Comparison of ENCODE assay signal across 8 mouse cellular contexts in the genomic region with DNA sequence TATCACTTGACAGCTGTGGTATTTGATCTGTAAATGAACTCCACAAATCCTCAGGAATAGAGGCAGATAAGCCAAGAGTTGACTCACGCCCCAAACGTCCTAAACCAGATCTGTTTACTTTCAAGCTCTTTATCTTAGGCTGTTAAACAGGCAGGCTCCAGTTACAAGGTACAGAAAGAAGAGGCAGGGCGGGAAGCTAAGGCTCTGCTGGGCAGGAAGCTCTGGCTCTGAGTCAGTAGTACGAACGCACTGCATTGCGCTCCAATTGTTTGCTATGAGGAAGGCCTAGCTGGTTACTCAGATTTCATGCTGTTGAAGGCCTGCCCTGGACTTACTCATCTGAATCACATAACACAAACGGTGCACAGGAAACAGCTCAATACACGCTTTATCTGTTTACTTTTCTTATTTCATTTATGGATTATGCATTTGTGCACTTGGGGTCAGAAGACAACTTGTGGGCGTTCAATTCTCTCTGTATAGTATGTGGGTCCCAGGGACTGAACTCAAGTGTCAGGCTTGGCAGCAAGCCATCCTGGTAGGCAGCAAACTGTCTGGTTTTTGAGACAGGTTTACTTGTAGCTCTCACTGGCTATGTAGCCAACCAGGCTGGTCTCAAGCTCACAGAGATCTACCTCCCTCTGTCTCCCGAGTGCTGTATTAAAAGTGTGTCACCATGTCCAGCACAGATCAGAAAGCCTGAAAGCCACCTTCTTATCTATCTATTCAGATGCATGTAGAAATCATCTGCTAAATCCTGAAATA. TPM values are rescaled to one million over a fixed set of nuclear protein-coding genes. Genes with fewer than 3 reads are reported as not detected.
DNase-seq lines count a peak whose midpoint lies in the region; ATAC-seq lines count a peak whose summit lies in the region.

No protein-coding gene starts in this region.

- peak overlapping the region; percentile 42; the same call in 1 of the 2 replicates for H3K27ac ChIP-seq in embryonic facial prominence, embryonic 10.5 days (replicated peaks)
- H3K27ac ChIP-seq in intestine, embryonic 15.5 days, result peak overlapping the region; percentile 81
- no peak overlapping the region for H3K27ac ChIP-seq in forebrain, embryonic 14.5 days (ENCODE audit: low read depth, low read length)

- peaks cover 52% of the 10 kb centered on the region for H3K36me3 ChIP-seq in embryonic facial prominence, embryonic 10.5 days (replicated peaks)
- H3K36me3 ChIP-seq in intestine, embryonic 15.5 days, result 0 out of 2 replicates have a peak, but pooled peaks cover 3% of the 10 kb centered on the region
- peaks cover 38% of the 10 kb centered on the region for H3K36me3 ChIP-seq in forebrain, embryonic 14.5 days (ENCODE audit: control insufficient read depth, insufficient read depth, low read length)

- no peaks in the 10 kb centered on the region for H3K27me3 ChIP-seq in embryonic facial prominence, embryonic 10.5 days (replicated peaks; ENCODE audit: low read depth, poor library complexity, severe bottlenecking)
- no peaks in the 10 kb centered on the region for H3K27me3 ChIP-seq in intestine, embryonic 15.5 days (replicated peaks)
- no peaks in the 10 kb centered on the region for H3K27me3 ChIP-seq in forebrain, embryonic 14.5 days (replicated peaks; ENCODE audit: control insufficient read depth, insufficient read depth, low read length)

- WGBS in embryonic facial prominence, embryonic 10.5 days, result 65% methylated on average over 10 of the region's 10 CpGs
- WGBS in intestine, embryonic 15.5 days, result 12% methylated on average over 10 of the region's 10 CpGs
- WGBS in forebrain, embryonic 14.5 days, result 76% methylated on average over 10 of the region's 10 CpGs

- no peaks in the 10 kb centered on the region for H3K9me3 ChIP-seq in embryonic facial prominence, embryonic 10.5 days
- H3K9me3 ChIP-seq in intestine, embryonic 15.5 days, result no peaks in the 10 kb centered on the region
- no peaks in the 10 kb centered on the region for H3K9me3 ChIP-seq in forebrain, embryonic 14.5 days (replicated peaks; ENCODE audit: control insufficient read depth, low read length)

- no peak overlapping the region for H3K4me3 ChIP-seq in embryonic facial prominence, embryonic 10.5 days
- no peak overlapping the region for H3K4me3 ChIP-seq in intestine, embryonic 15.5 days (replicated peaks)
- H3K4me3 ChIP-seq in forebrain, embryonic 14.5 days (ENCODE audit: low read depth, low read length), result no peak overlapping the region

- DNase-seq in gastrocnemius, adult 18-20 months (ENCODE audit: low spot score), result peak; percentile 46
- no peak for DNase-seq in gastrocnemius, adult 8-10 months (ENCODE audit: low spot score in 2 of 2)
- DNase-seq in embryonic facial prominence, embryonic 10.5 days (ENCODE audit: low spot score), result no peak
- peak; percentile 68 for DNase-seq in lung, postnatal 36 days
- no peak for DNase-seq in natural killer cell, adult 2 months (ENCODE audit: low spot score in 2 of 2)
- no peak for DNase-seq in forebrain, embryonic 14.5 days (ENCODE audit: low spot score)
- no peak for DNase-seq in frontal cortex, postnatal 10 days (ENCODE audit: low spot score in 2 of 2)

- no peak overlapping the region for H3K9ac ChIP-seq in intestine, embryonic 15.5 days
- no peak overlapping the region for H3K9ac ChIP-seq in forebrain, embryonic 14.5 days (ENCODE audit: low read length)

- peak; percentile 94 for ATAC-seq in intestine, embryonic 15.5 days
- ATAC-seq in forebrain, embryonic 14.5 days, result no peak

- peaks cover 19% of the 10 kb centered on the region for H3K4me1 ChIP-seq in embryonic facial prominence, embryonic 10.5 days
- H3K4me1 ChIP-seq in intestine, embryonic 15.5 days (replicated peaks), result peaks cover 22% of the 10 kb centered on the region
- no peaks in the 10 kb centered on the region for H3K4me1 ChIP-seq in forebrain, embryonic 14.5 days (ENCODE audit: control insufficient read depth, insufficient read depth, low read length)

- H3K4me2 ChIP-seq in intestine, embryonic 15.5 days (replicated peaks), result 0 out of 2 replicates have a peak overlapping the region, but pooled peaks have one; percentile 5
- no peak overlapping the region for H3K4me2 ChIP-seq in forebrain, embryonic 14.5 days (ENCODE audit: low read length)

RNA-seq across cellular contexts. Expression of gene Miga1, which starts 31.5 kb away (rescaled TPM):
- total RNA-seq in gastrocnemius, adult 18-20 months (2021), result 1 to 10 TPM; 6.4 to 8.2 TPM
- 1 to 10 TPM; 6.6 to 7.9 (median 7.4) TPM for total RNA-seq in gastrocnemius, adult 8-10 months (2022)
- 18.7 and 19.1 TPM in 2 replicates for polyA plus RNA-seq in embryonic facial prominence, embryonic 10.5 days (2016; fragmentation: Nextera tagmentation; extraction: Ambion mirVana)
- 15.3 and 17.4 TPM in 2 replicates for polyA plus RNA-seq in intestine, embryonic 15.5 days (2015; fragmentation: Nextera tagmentation; extraction: Ambion mirVana)
- polyA plus RNA-seq in forebrain, embryonic 14.5 days (2014; fragmentation: Nextera tagmentation; extraction: Ambion mirVana), result 19.4 and 19.8 TPM in 2 replicates

RNA-seq across cellular contexts. Expression of gene Usp33, which starts 37.6 kb away (rescaled TPM):
- 10 to 100 TPM; 17.6 to 18.1 TPM for total RNA-seq in gastrocnemius, adult 18-20 months (2021)
- total RNA-seq in gastrocnemius, adult 8-10 months (2022), result 10 to 100 TPM; 16.3 to 20.0 (median 18.6) TPM
- 52.9 and 53.9 TPM in 2 replicates for polyA plus RNA-seq in embryonic facial prominence, embryonic 10.5 days (2016; fragmentation: Nextera tagmentation; extraction: Ambion mirVana)
- polyA plus RNA-seq in intestine, embryonic 15.5 days (2015; fragmentation: Nextera tagmentation; extraction: Ambion mirVana), result 45.3 and 51.1 TPM in 2 replicates
- polyA plus RNA-seq in forebrain, embryonic 14.5 days (2014; fragmentation: Nextera tagmentation; extraction: Ambion mirVana), result 85.4 and 97.3 TPM in 2 replicates

RNA-seq across cellular contexts. Expression of gene Nexn, which starts 42.5 kb away (rescaled TPM):
- 100 to 1,000 TPM; 443 to 513 TPM for total RNA-seq in gastrocnemius, adult 18-20 months (2021)
- 100 to 1,000 TPM; 201 to 345 (median 252) TPM for total RNA-seq in gastrocnemius, adult 8-10 months (2022)
- 3.9 and 5.7 TPM in 2 replicates for polyA plus RNA-seq in embryonic facial prominence, embryonic 10.5 days (2016; fragmentation: Nextera tagmentation; extraction: Ambion mirVana)
- polyA plus RNA-seq in intestine, embryonic 15.5 days (2015; fragmentation: Nextera tagmentation; extraction: Ambion mirVana), result 23.3 and 31.2 TPM in 2 replicates
- polyA plus RNA-seq in forebrain, embryonic 14.5 days (2014; fragmentation: Nextera tagmentation; extraction: Ambion mirVana), result 1.8 TPM in 2 replicates

Comparison
In these comparisons a context has a peak if more than half of its experiments do, and no peak if none do; other contexts are left out.
1. DNase-seq: peak in gastrocnemius, adult 18-20 months (single experiment) and lung, postnatal 36 days (single experiment); none in gastrocnemius, adult 8-10 months (0 of 2), embryonic facial prominence, embryonic 10.5 days (single experiment), natural killer cell, adult 2 months (0 of 2), forebrain, embryonic 14.5 days (single experiment) and frontal cortex, postnatal 10 days (0 of 2).